Mouse (Mus musculus) heart, adult 2 months (tissue): ENCODE measurements at regions not wholly inside any gene's neighbourhood (a gene's known extent, or its start where the extent isn't known, plus 50 kb on each side); places are given as distances from the start of the nearest gene placed in this dataset.

Source experiments
- CTCF ChIP-seq: fragments of 200-600 bp; IDR thresholded peaks from 2 replicates; pipeline ENCODE4 v1.8.1; 2022; ENCODE audit warnings: antibody characterized with exemption, mild to moderate bottlenecking, moderate library complexity
- POLR2A ChIP-seq: fragments of 200-500 bp; IDR thresholded peaks from 2 replicates; pipeline ENCODE4 v1.6.1; 2011; ENCODE audit warnings: mild to moderate bottlenecking, low read depth, low read length, control low read depth; ENCODE audit not compliant: insufficient read depth

DNA sequence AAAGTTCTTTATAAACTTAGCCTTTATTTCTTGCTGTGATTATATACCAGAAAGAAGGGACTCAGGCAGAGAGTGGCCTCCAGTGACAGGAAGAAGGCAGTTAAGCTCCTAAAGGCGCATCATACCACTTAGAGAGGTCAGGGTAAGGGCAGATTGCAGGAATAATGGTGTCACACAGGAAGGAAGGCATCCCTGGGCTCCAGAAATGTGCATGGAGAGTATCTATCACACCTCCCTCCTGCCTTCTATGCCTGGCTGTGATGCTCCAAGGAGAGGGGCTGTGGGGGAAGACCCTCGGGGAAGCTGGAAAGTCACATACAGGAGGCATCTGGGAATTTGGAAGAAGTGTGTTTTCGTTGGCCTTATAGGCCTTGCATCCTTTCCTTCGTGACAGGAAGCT lies 311.1 kb downstream of the Rps24 start:
- no peak for TF ChIP-seq CTCF
- no peak for TF ChIP-seq POLR2A
